Mouse (Mus musculus) adrenal gland, adult 2 months (tissue): ENCODE measurements around the gene Map7. TPM values are rescaled to one million over a fixed set of nuclear protein-coding genes. Genes with fewer than 3 reads are reported as not detected.

Source experiments
- DNase-seq: peaks from one replicate; pipeline ENCODE4 v3.0.0; 2021
- long read RNA-seq: library from polyadenylated mRNA; stranded (forward); transcript quantifications from one replicate; pipeline ENCODE4 v2.0.0, GENCODE M21; 2021
- polyA plus RNA-seq: library from polyadenylated mRNA; depleted of rRNA; stranded (reverse); fragments of >200 nt; gene quantifications from 2 replicates; pipeline ENCODE4 v1.2.3, GENCODE M21; 2012; rRNA removed
- total RNA-seq, 2 experiments: library from RNA; stranded (reverse); gene quantifications; 2 replicates each; pipeline ENCODE4 v1.2.3; 2021

Map7 gene
- total RNA-seq (10 to 100 TPM; 14.6 to 18.1 TPM), polyA plus RNA-seq (8.9 TPM in 2 replicates)
- long read RNA-seq, full-length matches to known transcripts: 20 of 24 reads
- long read RNA-seq, partial matches to known transcripts: 2 of 24 reads
- long read RNA-seq, other reads (novel, unspliced or antisense): 2 of 24 reads

GRCm38 (mm10) chr10:20148130-20148772 lies at the start of gene Map7:
Gene Map7 (plus strand): TSS chr10:20148471.
- DNase-seq: no peak

GRCm38 (mm10) chr10:20101456-20101855 lies 46.8 kb upstream of the Map7 start:
- no peak for DNase-seq

- DNase-seq: peak; percentile 89
These were observed 43.9 kb upstream of the Map7 start for GRCm38 (mm10) chr10:20104271-20104931.

- DNase-seq: no peak
These were observed 42.7 kb upstream of the Map7 start for GRCm38 (mm10) chr10:20105575-20105974.

- DNase-seq: no peak
These were observed 41.2 kb upstream of the Map7 start for GRCm38 (mm10) chr10:20107031-20107430.

GRCm38 (mm10) chr10:20111508-20111907 lies 36.8 kb upstream of the Map7 start:
- no peak for DNase-seq

GRCm38 (mm10) chr10:20112026-20112973 lies 36.0 kb upstream of the Map7 start:
- DNase-seq: no peak

GRCm38 (mm10) chr10:20119504-20120425 lies 28.5 kb upstream of the Map7 start:
- peak; percentile 70 for DNase-seq

- DNase-seq: peak; percentile 71
These were observed 26.3 kb upstream of the Map7 start for GRCm38 (mm10) chr10:20121981-20122380.

- DNase-seq: peak; percentile 75
These were observed 24.9 kb upstream of the Map7 start for GRCm38 (mm10) chr10:20123401-20123800.

- DNase-seq: no peak
These were observed 23.7 kb upstream of the Map7 start for GRCm38 (mm10) chr10:20124576-20124975.

GRCm38 (mm10) chr10:20125226-20125625 lies 23.0 kb upstream of the Map7 start:
- DNase-seq: peak; percentile 54

- no peak for DNase-seq
These were observed 15.2 kb upstream of the Map7 start for GRCm38 (mm10) chr10:20132933-20133652.

GRCm38 (mm10) chr10:20135350-20136058 lies 12.8 kb upstream of the Map7 start:
- peak; percentile 50 for DNase-seq

- DNase-seq: no peak
These were observed 11.8 kb upstream of the Map7 start for GRCm38 (mm10) chr10:20136505-20136904.

- DNase-seq: peak; percentile 68
These were observed 6.9 kb upstream of the Map7 start for GRCm38 (mm10) chr10:20141376-20141775.

- DNase-seq: peak; percentile 77
These were observed 476 bp downstream of the Map7 start for GRCm38 (mm10) chr10:20148773-20149120.

- peak; percentile 78 for DNase-seq
These were observed 1.0 kb downstream of the Map7 start for GRCm38 (mm10) chr10:20149121-20149834.

- no peak for DNase-seq
These were observed 1.6 kb downstream of the Map7 start for GRCm38 (mm10) chr10:20149835-20150355.
